Comparison of ENCODE assay signal across 35 mouse cellular contexts in genomic region chr3:9425661-9426060, GRCm38 (mm10).
"Had no signal": no experiment of that assay in that cellular context is flagged by ENCODE, and none has a peak within 500 bp of the region (broad histone marks: within the 10 kb centered on the region; RNA-seq: fewer than 3 reads in every experiment).

No protein-coding gene starts in this region.

- H3K36me3 ChIP-seq: heart, embryonic 13.5 days; heart, embryonic 15.5 days; hindbrain, embryonic 10.5 days; hindbrain, embryonic 12.5 days; hindbrain, embryonic 13.5 days; hindbrain, embryonic 15.5 days; intestine, embryonic 15.5 days; kidney, embryonic 15.5 days had no signal

- ATAC-seq: hindbrain, embryonic 16.5 days; hindbrain, postnatal 0 days; inflammation-experienced regulatory T-cells, adult 6 months; intestine, embryonic 15.5 days; intestine, embryonic 16.5 days; intestine, postnatal 0 days had no signal

- DNase-seq: heart, postnatal 10 days; heart, postnatal 14 days; heart, postnatal 36 days; heart, postnatal 4 days; kidney, adult 11 months; kidney, adult 18-20 months; kidney, adult 2 months; kidney, adult 8-10 months; kidney, adult 9 months; kidney, postnatal 10 days; kidney, postnatal 14 days; kidney, postnatal 25 days; kidney, postnatal 36 days; kidney, postnatal 4 days; layer of hippocampus, adult 9-11 months; layer of hippocampus, postnatal 36 days had no signal

- H3K9me3 ChIP-seq: heart, embryonic 12.5 days; heart, embryonic 13.5 days; heart, embryonic 15.5 days; hindbrain, embryonic 10.5 days; hindbrain, embryonic 12.5 days; hindbrain, embryonic 13.5 days; hindbrain, embryonic 15.5 days; intestine, embryonic 15.5 days; kidney, embryonic 15.5 days had no signal

- H3K9ac ChIP-seq: heart, embryonic 12.5 days; heart, embryonic 13.5 days; heart, embryonic 15.5 days; hindbrain, embryonic 12.5 days; hindbrain, embryonic 13.5 days; hindbrain, embryonic 14.5 days; hindbrain, embryonic 15.5 days; intestine, embryonic 15.5 days; kidney, embryonic 15.5 days had no signal

- H3K4me1 ChIP-seq: heart, embryonic 12.5 days; heart, embryonic 13.5 days; heart, embryonic 15.5 days; hindbrain, embryonic 10.5 days; hindbrain, embryonic 12.5 days; hindbrain, embryonic 15.5 days; intestine, embryonic 15.5 days; kidney, embryonic 15.5 days had no signal

- H3K4me3 ChIP-seq: heart, embryonic 12.5 days; heart, embryonic 13.5 days; heart, embryonic 15.5 days; hindbrain, embryonic 10.5 days; hindbrain, embryonic 12.5 days; hindbrain, embryonic 13.5 days; hindbrain, embryonic 15.5 days; intestine, embryonic 15.5 days; kidney, embryonic 15.5 days; layer of hippocampus, adult 2 months; left cerebral cortex, adult 2 months had no signal

- H3K27me3 ChIP-seq: heart, embryonic 12.5 days; heart, embryonic 13.5 days; heart, embryonic 15.5 days; hindbrain, embryonic 12.5 days; hindbrain, embryonic 13.5 days; hindbrain, embryonic 15.5 days; intestine, embryonic 15.5 days; kidney, embryonic 15.5 days had no signal

- H3K4me2 ChIP-seq: heart, embryonic 11.5 days; heart, embryonic 12.5 days; heart, embryonic 13.5 days; heart, embryonic 15.5 days; hindbrain, embryonic 12.5 days; hindbrain, embryonic 13.5 days; hindbrain, embryonic 14.5 days; hindbrain, embryonic 15.5 days; intestine, embryonic 15.5 days; kidney, embryonic 15.5 days had no signal

- H3K27ac ChIP-seq: heart, embryonic 13.5 days; heart, embryonic 15.5 days; hindbrain, embryonic 10.5 days; hindbrain, embryonic 12.5 days; hindbrain, embryonic 13.5 days; hindbrain, embryonic 14.5 days; hindbrain, embryonic 15.5 days; hindbrain, postnatal 0 days; intestine, embryonic 15.5 days; kidney, embryonic 15.5 days; kidney, postnatal 0 days; layer of hippocampus, adult 2 months; left cerebral cortex, adult 2 months had no signal
